Mouse (Mus musculus): ENCODE measurements at regions not wholly inside any gene's neighbourhood (a gene's known extent, or its start where the extent isn't known, plus 50 kb on each side); places are given as distances from the start of the nearest gene placed in this dataset.

GRCm38 (mm10) chr15:71358189-71358790 is 2476.1 kb upstream of the Gm6569 start:
- Histone ChIP-seq H3K4me3 (ENCODE audit: control insufficient read depth, low read depth, low read length) (no peak overlapping the region), H3K4me1 (ENCODE audit: control insufficient read depth, insufficient read depth, low read length) (no peaks in the 10 kb centered on the region), H3K27me3 (ENCODE audit: control insufficient read depth, insufficient read depth, low read length) (no peaks in the 10 kb centered on the region), H3K36me3 (ENCODE audit: control insufficient read depth, insufficient read depth, low read length) (no peaks in the 10 kb centered on the region), H3K27ac (ENCODE audit: control insufficient read depth, insufficient read depth, low read depth, low read length) (no peak overlapping the region)
- TF ChIP-seq POLR2A (IDR thresholded peaks at IDR 0.05; ENCODE audit: control insufficient read depth, low read depth, low read length), result no peak
- no peak for TF ChIP-seq CTCF (IDR thresholded peaks at IDR 0.05; ENCODE audit: control insufficient read depth, insufficient read depth, insufficient replicate concordance, low read depth, low read length)

GRCm38 (mm10) chr15:71375775-71376174 is 2458.6 kb upstream of the Gm6569 start:
- Histone ChIP-seq H3K4me3 (ENCODE audit: control insufficient read depth, low read depth, low read length) (no peak overlapping the region), H3K4me1 (ENCODE audit: control insufficient read depth, insufficient read depth, low read length) (no peaks in the 10 kb centered on the region), H3K27me3 (ENCODE audit: control insufficient read depth, insufficient read depth, low read length) (no peaks in the 10 kb centered on the region), H3K27ac (ENCODE audit: control insufficient read depth, insufficient read depth, low read depth, low read length) (no peak overlapping the region), H3K36me3 (ENCODE audit: control insufficient read depth, insufficient read depth, low read length) (no peaks in the 10 kb centered on the region)
- no peak for TF ChIP-seq CTCF (IDR thresholded peaks at IDR 0.05; ENCODE audit: control insufficient read depth, insufficient read depth, insufficient replicate concordance, low read depth, low read length)
- TF ChIP-seq POLR2A (IDR thresholded peaks at IDR 0.05; ENCODE audit: control insufficient read depth, low read depth, low read length), result no peak

All from testis, adult 2 months (tissue).